Mouse (Mus musculus) limb, embryonic 14.5 days (tissue): Measurements from ENCODE around the gene Timm8a2. TPM values are rescaled to one million over a fixed set of nuclear protein-coding genes. Genes with fewer than 3 reads are reported as not detected.

Experiments
- ATAC-seq: fragments of 200-750 bp; cut with Nextera tagmentation; 2 replicates; pipeline ENCODE4 v1.8.0; 2017; ENCODE audit warnings: low read depth, moderate number of reproducible peaks, moderate TSS enrichment; ENCODE audit not compliant: low FRiP score
- DNase-seq: peaks from one replicate; pipeline ENCODE4 v3.0.0-alpha.2; 2015; ENCODE audit warnings: low spot score
- H3K27ac ChIP-seq: fragments of 300-500 bp; sonication (generic); replicated peaks from 2 replicates; pipeline ENCODE4 v1.5.1; 2014; ENCODE audit warnings: low read depth, mild to moderate bottlenecking, low read length, moderate library complexity, mixed read lengths
- H3K27me3 ChIP-seq: fragments of 300-500 bp; sonication (generic); 2 replicates; pipeline ENCODE4 v1.6.1; 2014; ENCODE audit warnings: low read length, mixed read lengths; ENCODE audit not compliant: control insufficient read depth, insufficient read depth
- H3K36me3 ChIP-seq: fragments of 300-500 bp; sonication (generic); 2 replicates; pipeline ENCODE4 v1.6.1; 2014; ENCODE audit warnings: mild to moderate bottlenecking, low read length, moderate library complexity, mixed read lengths; ENCODE audit not compliant: control insufficient read depth, insufficient read depth
- H3K4me1 ChIP-seq: fragments of 300-500 bp; sonication (generic); 2 replicates; pipeline ENCODE4 v1.6.1; 2014; ENCODE audit warnings: antibody characterized with exemption, low read length, mixed read lengths; ENCODE audit not compliant: control insufficient read depth, insufficient read depth
- H3K4me2 ChIP-seq: fragments of 300-500 bp; sonication (generic); replicated peaks from 2 replicates; pipeline ENCODE4 v1.6.1; 2014; ENCODE audit warnings: low read depth, mild to moderate bottlenecking, low read length, moderate library complexity; ENCODE audit not compliant: severe bottlenecking
- H3K4me3 ChIP-seq: fragments of 300-500 bp; sonication (generic); replicated peaks from 2 replicates; pipeline ENCODE4 v1.5.1; 2014; ENCODE audit warnings: low read length
- H3K9ac ChIP-seq: fragments of 300-500 bp; sonication (generic); 2 replicates; pipeline ENCODE4 v1.6.1; 2014; ENCODE audit warnings: mild to moderate bottlenecking, low read depth, low read length, moderate library complexity; ENCODE audit not compliant: severe bottlenecking
- H3K9me3 ChIP-seq: fragments of 300-500 bp; sonication (generic); 2 replicates; pipeline ENCODE4 v1.6.1; 2016; ENCODE audit warnings: low read length; ENCODE audit not compliant: control insufficient read depth
- POLR2A ChIP-seq: fragments of 200-500 bp; IDR thresholded peaks from 2 replicates; pipeline ENCODE4 v1.8.0; 2012; ENCODE audit warnings: inconsistent platforms, mild to moderate bottlenecking, moderate library complexity, borderline replicate concordance; ENCODE audit not compliant: insufficient read depth, insufficient read length; ENCODE audit errors: extremely low read depth
- WGBS: fragments of 180-500 bp; shearing (Covaris S2); extraction: QIAGEN DNeasy Blood & Tissue Kit; methylation state at CpG from one replicate; pipeline ENCODE4 v1.1.7; 2014; 5-methylcytosine and 5-hydroxymethylcytosine counted together
- polyA plus RNA-seq, 2 experiments: library from polyadenylated mRNA; depleted of rRNA in 1 of 2; stranded (reverse) in 1 of 2; unstranded in 1 of 2; fragments of >200 nt; fragmentation: Nextera tagmentation in 1 of 2; extraction: Ambion mirVana in 1 of 2; gene quantifications; 2 replicates each; pipeline versions ENCODE4 v1.2.1 to v1.2.3; 2012 to 2014

Timm8a2 gene
- polyA plus RNA-seq, 2 experiments = 0.20 TPM; not detected in 1

GRCm38 (mm10) chr14:121994171-121994700, 40.2 kb upstream of the Timm8a2 start:
- Histone ChIP-seq H3K9ac (no peak overlapping the region), H3K4me1 (no peaks in the 10 kb centered on the region), H3K27me3 (no peaks in the 10 kb centered on the region), H3K36me3 (peaks cover 15% of the 10 kb centered on the region), H3K4me3 (no peak overlapping the region), H3K4me2 (no peak overlapping the region), H3K27ac (no peak overlapping the region), H3K9me3 (no peaks in the 10 kb centered on the region)
- DNase-seq (no peak), ATAC-seq (no peak)
- TF ChIP-seq POLR2A = no peak
- 91% methylated on average over 17 of the region's 17 CpGs for WGBS

DNA sequence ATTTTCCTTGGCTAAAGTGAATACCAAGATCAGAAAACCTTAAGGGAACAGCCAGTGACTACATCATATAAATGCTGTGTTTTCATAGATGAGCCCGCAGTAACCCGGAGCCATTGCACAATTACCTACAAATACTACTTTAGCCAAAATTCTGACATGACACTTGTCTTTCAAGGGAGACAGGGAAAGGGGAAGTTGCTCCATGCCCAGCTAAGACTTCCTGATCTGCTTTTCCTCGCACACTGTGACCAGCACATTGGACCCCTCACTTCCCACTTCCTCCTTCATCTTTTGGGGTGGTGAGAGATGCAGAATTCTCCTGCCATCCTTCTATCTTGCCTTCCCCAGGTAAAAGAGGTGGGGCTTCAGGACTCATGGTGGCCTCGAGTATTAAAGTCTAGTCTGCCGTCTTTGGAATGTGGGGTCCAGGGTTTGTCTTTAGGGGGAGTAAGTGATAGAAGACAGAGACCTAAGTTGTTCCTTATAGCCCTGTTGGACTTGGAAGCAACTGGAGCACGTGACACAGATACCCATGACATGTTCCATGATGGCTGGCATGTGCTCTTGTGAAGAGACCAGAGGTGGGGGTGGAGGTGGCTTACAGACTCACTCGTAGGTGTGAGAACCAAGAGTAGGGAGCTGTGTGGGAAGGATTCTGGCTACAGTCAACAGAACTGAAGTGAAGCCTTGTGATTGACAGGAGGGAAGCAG, 39.5 kb upstream of the Timm8a2 start:
- Histone ChIP-seq H3K9me3 (no peaks in the 10 kb centered on the region), H3K9ac (no peak overlapping the region), H3K4me1 (no peaks in the 10 kb centered on the region), H3K27ac (no peak overlapping the region), H3K36me3 (peaks cover 15% of the 10 kb centered on the region), H3K4me2 (no peak overlapping the region), H3K4me3 (no peak overlapping the region), H3K27me3 (no peaks in the 10 kb centered on the region)
- ATAC-seq (no peak), DNase-seq (no peak)
- no peak for TF ChIP-seq POLR2A
- 93% methylated on average over 7 of the region's 7 CpGs for WGBS

DNA sequence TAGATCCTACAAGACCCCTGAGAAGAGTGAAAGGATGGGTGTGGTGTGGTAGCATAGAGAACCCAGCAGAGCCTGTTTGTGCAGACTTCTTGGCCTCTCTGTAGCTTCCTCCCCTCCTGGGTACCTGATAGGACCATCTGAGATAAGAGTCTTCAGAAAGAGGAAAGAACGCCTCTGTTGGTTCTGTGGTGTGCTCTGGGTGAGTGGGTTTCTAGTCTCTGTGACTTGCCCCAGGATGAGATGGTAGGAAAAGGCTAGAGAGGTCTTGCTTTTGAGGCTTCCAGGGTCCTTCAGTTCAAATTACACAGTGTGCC, 39.0 kb upstream of the Timm8a2 start:
- Histone ChIP-seq H3K9ac (no peak overlapping the region), H3K4me3 (no peak overlapping the region), H3K9me3 (no peaks in the 10 kb centered on the region), H3K4me1 (no peaks in the 10 kb centered on the region), H3K27me3 (no peaks in the 10 kb centered on the region), H3K27ac (no peak overlapping the region), H3K4me2 (no peak overlapping the region), H3K36me3 (peaks cover 15% of the 10 kb centered on the region)
- DNase-seq (no peak), ATAC-seq (no peak)
- WGBS = 82% methylated on average over 1 of the region's 1 CpGs
- no peak for TF ChIP-seq POLR2A

GRCm38 (mm10) chr14:121996786-121997185, 37.7 kb upstream of the Timm8a2 start:
- H3K4me1 ChIP-seq = no peaks in the 10 kb centered on the region
- 91% methylated on average over 8 of the region's 8 CpGs for WGBS
- peaks cover 20% of the 10 kb centered on the region for H3K36me3 ChIP-seq
- no peak for ATAC-seq
- no peak for DNase-seq
- no peak for TF ChIP-seq POLR2A
- no peaks in the 10 kb centered on the region for H3K27me3 ChIP-seq
- no peak overlapping the region for H3K9ac ChIP-seq
- no peak overlapping the region for H3K4me2 ChIP-seq
- H3K4me3 ChIP-seq = no peak overlapping the region
- H3K27ac ChIP-seq = no peak overlapping the region
- H3K9me3 ChIP-seq = no peaks in the 10 kb centered on the region

- 63% methylated on average over 8 of the region's 8 CpGs for WGBS
- no peak for TF ChIP-seq POLR2A
- no peak overlapping the region for H3K4me2 ChIP-seq
- H3K27me3 ChIP-seq = no peaks in the 10 kb centered on the region
- DNase-seq = no peak
- H3K4me1 ChIP-seq = no peaks in the 10 kb centered on the region
- no peak overlapping the region for H3K4me3 ChIP-seq
- H3K36me3 ChIP-seq = peaks cover 15% of the 10 kb centered on the region
- ATAC-seq = no peak
- H3K27ac ChIP-seq = no peak overlapping the region
- H3K9ac ChIP-seq = no peak overlapping the region
- no peaks in the 10 kb centered on the region for H3K9me3 ChIP-seq
Measured at GRCm38 (mm10) chr14:121999455-121999854, 35.0 kb upstream of the Timm8a2 start.
